Mouse (Mus musculus) midbrain, embryonic 10.5 days (tissue): ENCODE results near the gene Olfr1368. TPM values are rescaled to one million over a fixed set of nuclear protein-coding genes. Genes with fewer than 3 reads are reported as not detected.
A peak's percentile ranks its signal among the peaks of the same experiment; 100 is the strongest.

Source experiments
- DNase-seq: peaks from one replicate; pipeline ENCODE4 v3.0.0-alpha.2; 2017; ENCODE audit warnings: low spot score
- H3K27ac ChIP-seq: fragments of 300-500 bp; sonication (generic); replicated peaks from 2 replicates; pipeline ENCODE4 v1.5.1; 2016; ENCODE audit warnings: mild to moderate bottlenecking
- H3K27me3 ChIP-seq: fragments of 300-500 bp; sonication (generic); 2 replicates; pipeline ENCODE4 v1.6.1; 2016; ENCODE audit warnings: low read depth, mild to moderate bottlenecking; ENCODE audit not compliant: poor library complexity, severe bottlenecking
- H3K36me3 ChIP-seq: fragments of 300-500 bp; sonication (generic); 2 replicates; pipeline ENCODE4 v1.6.1; 2016; ENCODE audit warnings: mild to moderate bottlenecking, moderate library complexity
- H3K4me1 ChIP-seq: fragments of 300-500 bp; sonication (generic); 2 replicates; pipeline ENCODE4 v1.6.1; 2016
- H3K4me3 ChIP-seq: fragments of 300-500 bp; sonication (generic); 2 replicates; pipeline ENCODE4 v1.5.1; 2016; ENCODE audit warnings: mild to moderate bottlenecking, moderate library complexity
- H3K9me3 ChIP-seq: fragments of 300-500 bp; sonication (generic); replicated peaks from 2 replicates; pipeline ENCODE4 v1.6.1; 2016; ENCODE audit warnings: mild to moderate bottlenecking
- WGBS: fragments of 180-500 bp; shearing (Covaris S2); methylation state at CpG from one replicate; pipeline ENCODE4 v1.1.7; 2016; 5-methylcytosine and 5-hydroxymethylcytosine counted together
- polyA plus RNA-seq: library from polyadenylated mRNA; unstranded; fragments of >200 nt; fragmentation: Nextera tagmentation; extraction: Ambion mirVana; gene quantifications from 2 replicates; pipeline ENCODE4 v1.2.1, GENCODE M21; 2016

Gene Olfr1368
- polyA plus RNA-seq, 1 experiment from 2014 or later, result not detected

DNA sequence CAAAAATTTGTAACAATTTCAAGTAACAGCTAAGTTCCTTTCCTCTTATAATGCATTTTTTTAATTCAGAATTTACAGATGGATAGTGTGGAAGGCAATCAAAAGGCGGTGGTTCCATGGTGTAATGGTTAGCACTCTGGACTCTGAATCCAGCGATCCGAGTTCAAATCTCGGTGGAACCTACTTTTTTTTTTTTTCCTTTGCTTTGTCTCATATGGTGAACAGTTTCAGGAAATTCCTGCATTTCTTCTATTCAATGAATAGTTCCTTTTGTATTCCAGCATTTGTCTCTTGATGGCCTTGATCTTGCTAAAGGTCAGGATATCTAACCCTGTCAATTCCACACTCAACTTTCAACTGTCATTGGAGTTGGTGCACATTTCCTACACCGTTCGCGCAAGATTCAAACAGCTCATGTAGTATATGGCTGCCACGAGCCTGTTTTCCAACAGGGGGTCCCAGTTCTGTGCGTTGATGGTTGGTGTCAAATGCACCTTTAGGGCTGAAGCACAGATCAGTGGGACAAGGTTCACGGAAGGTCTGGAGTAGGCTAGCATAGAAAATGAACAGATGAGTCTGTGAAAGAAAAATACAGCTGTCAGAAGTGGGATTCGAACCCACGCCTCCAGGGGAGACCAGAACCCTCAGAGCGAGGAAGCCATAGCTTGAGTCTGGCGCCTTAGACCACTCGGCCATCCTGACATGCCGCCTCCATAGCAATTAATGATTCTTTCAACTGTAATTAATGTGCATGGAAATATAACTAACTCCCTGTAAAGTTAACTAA, 26.8 kb upstream of the Olfr1368 start:
- Histone ChIP-seq H3K27ac (peak overlapping the region; percentile 75; the same call in 1 of the 2 replicates), H3K36me3 (no peaks in the 10 kb centered on the region), H3K27me3 (no peaks in the 10 kb centered on the region), H3K4me1 (peaks cover 25% of the 10 kb centered on the region), H3K4me3 (peak overlapping the region; percentile 64), H3K9me3 (no peaks in the 10 kb centered on the region)
- DNase-seq, result peak; percentile 84
- WGBS, result under 1% methylated on average over 16 of the region's 16 CpGs

- no peaks in the 10 kb centered on the region for H3K36me3 ChIP-seq
- peaks cover 28% of the 10 kb centered on the region for H3K4me1 ChIP-seq
- DNase-seq, result peak; percentile 56
- WGBS, result under 1% methylated on average over 12 of the region's 12 CpGs
- H3K27me3 ChIP-seq, result no peaks in the 10 kb centered on the region
- peak overlapping the region; percentile 64 for H3K4me3 ChIP-seq
- H3K9me3 ChIP-seq, result no peaks in the 10 kb centered on the region
- H3K27ac ChIP-seq, result peak overlapping the region; percentile 75
Observed at GRCm38 (mm10) chr13:21171600-21172150, 26.0 kb upstream of the Olfr1368 start.

- H3K4me1 ChIP-seq, result peaks cover 32% of the 10 kb centered on the region
- peak; percentile 47 for DNase-seq
- H3K9me3 ChIP-seq, result no peaks in the 10 kb centered on the region
- 6% methylated on average over 14 of the region's 15 CpGs for WGBS
- H3K27ac ChIP-seq, result peak overlapping the region; percentile 47; the same call in 1 of the 2 replicates
- H3K4me3 ChIP-seq, result peak overlapping the region; percentile 64
- H3K27me3 ChIP-seq, result no peaks in the 10 kb centered on the region; the same call in 1 of the 2 replicates
- H3K36me3 ChIP-seq, result no peaks in the 10 kb centered on the region
Observed at GRCm38 (mm10) chr13:21171156-21171530, 25.5 kb upstream of the Olfr1368 start.

GRCm38 (mm10) chr13:21170431-21171155, 24.9 kb upstream of the Olfr1368 start:
- WGBS, result 28% methylated on average over 17 of the region's 17 CpGs

GRCm38 (mm10) chr13:21169657-21170430, 24.2 kb upstream of the Olfr1368 start:
- peak overlapping the region; percentile 64 for H3K4me3 ChIP-seq
- under 1% methylated on average over 39 of the region's 39 CpGs for WGBS
- H3K4me1 ChIP-seq, result peaks cover 32% of the 10 kb centered on the region
- H3K36me3 ChIP-seq, result no peaks in the 10 kb centered on the region
- H3K27me3 ChIP-seq, result peaks cover 6% of the 10 kb centered on the region; the same call in 1 of the 2 replicates
- H3K27ac ChIP-seq, result no peak overlapping the region
- DNase-seq, result peak; percentile 80
- no peaks in the 10 kb centered on the region for H3K9me3 ChIP-seq

More at GRCm38 (mm10) chr13:21170431-21171155, 24.9 kb upstream of the Olfr1368 start:
- peak overlapping the region; percentile 64 for H3K4me3 ChIP-seq
- peaks cover 32% of the 10 kb centered on the region for H3K4me1 ChIP-seq
- H3K36me3 ChIP-seq, result no peaks in the 10 kb centered on the region
- DNase-seq, result no peak
- H3K9me3 ChIP-seq, result no peaks in the 10 kb centered on the region
- peak overlapping the region; percentile 47; the same call in 1 of the 2 replicates for H3K27ac ChIP-seq
- H3K27me3 ChIP-seq, result no peaks in the 10 kb centered on the region; the same call in 1 of the 2 replicates

- H3K9me3 ChIP-seq, result no peaks in the 10 kb centered on the region
- DNase-seq, result no peak
- H3K4me1 ChIP-seq, result peaks cover 32% of the 10 kb centered on the region
- no peaks in the 10 kb centered on the region for H3K36me3 ChIP-seq
- no peak overlapping the region for H3K27ac ChIP-seq
- H3K27me3 ChIP-seq, result peaks cover 6% of the 10 kb centered on the region; the same call in 1 of the 2 replicates
- H3K4me3 ChIP-seq, result peak overlapping the region; percentile 64
- 5% methylated on average over 14 of the region's 14 CpGs for WGBS
Observed at GRCm38 (mm10) chr13:21169121-21169656, 23.5 kb upstream of the Olfr1368 start.

GRCm38 (mm10) chr13:21168371-21169011, 22.8 kb upstream of the Olfr1368 start:
- peak; percentile 51 for DNase-seq
- H3K27ac ChIP-seq, result 0 out of 2 replicates have a peak overlapping the region, but pooled peaks have one; percentile 1
- H3K4me1 ChIP-seq, result peaks cover 28% of the 10 kb centered on the region
- peaks cover 6% of the 10 kb centered on the region; the same call in 1 of the 2 replicates for H3K27me3 ChIP-seq
- H3K36me3 ChIP-seq, result no peaks in the 10 kb centered on the region
- peak overlapping the region; percentile 64 for H3K4me3 ChIP-seq
- no peaks in the 10 kb centered on the region for H3K9me3 ChIP-seq
- under 1% methylated on average over 16 of the region's 16 CpGs for WGBS

DNA sequence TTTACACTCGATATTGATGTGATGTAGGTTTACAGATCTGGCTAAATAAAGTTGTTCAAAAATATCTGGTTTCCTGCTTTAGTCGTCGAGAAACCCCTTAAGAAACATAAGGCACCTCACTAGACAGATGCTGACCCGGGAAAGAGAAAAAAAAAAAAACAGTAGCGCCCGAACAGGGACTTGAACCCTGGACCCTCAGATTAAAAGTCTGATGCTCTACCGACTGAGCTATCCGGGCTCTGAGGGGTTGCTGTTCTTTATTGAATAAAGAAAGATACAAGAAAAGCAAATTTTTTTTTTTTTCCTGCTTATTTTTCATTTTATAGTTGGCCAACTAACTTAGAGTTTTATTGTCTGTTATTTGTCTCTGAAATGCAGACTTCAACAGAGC, 22.2 kb upstream of the Olfr1368 start:
- under 1% methylated on average over 8 of the region's 8 CpGs for WGBS
- Histone ChIP-seq H3K36me3 (no peaks in the 10 kb centered on the region), H3K4me3 (peak overlapping the region; percentile 64), H3K4me1 (peaks cover 22% of the 10 kb centered on the region), H3K27ac (no peak overlapping the region), H3K9me3 (no peaks in the 10 kb centered on the region), H3K27me3 (peaks cover 6% of the 10 kb centered on the region; the same call in 1 of the 2 replicates)
- no peak for DNase-seq

DNA sequence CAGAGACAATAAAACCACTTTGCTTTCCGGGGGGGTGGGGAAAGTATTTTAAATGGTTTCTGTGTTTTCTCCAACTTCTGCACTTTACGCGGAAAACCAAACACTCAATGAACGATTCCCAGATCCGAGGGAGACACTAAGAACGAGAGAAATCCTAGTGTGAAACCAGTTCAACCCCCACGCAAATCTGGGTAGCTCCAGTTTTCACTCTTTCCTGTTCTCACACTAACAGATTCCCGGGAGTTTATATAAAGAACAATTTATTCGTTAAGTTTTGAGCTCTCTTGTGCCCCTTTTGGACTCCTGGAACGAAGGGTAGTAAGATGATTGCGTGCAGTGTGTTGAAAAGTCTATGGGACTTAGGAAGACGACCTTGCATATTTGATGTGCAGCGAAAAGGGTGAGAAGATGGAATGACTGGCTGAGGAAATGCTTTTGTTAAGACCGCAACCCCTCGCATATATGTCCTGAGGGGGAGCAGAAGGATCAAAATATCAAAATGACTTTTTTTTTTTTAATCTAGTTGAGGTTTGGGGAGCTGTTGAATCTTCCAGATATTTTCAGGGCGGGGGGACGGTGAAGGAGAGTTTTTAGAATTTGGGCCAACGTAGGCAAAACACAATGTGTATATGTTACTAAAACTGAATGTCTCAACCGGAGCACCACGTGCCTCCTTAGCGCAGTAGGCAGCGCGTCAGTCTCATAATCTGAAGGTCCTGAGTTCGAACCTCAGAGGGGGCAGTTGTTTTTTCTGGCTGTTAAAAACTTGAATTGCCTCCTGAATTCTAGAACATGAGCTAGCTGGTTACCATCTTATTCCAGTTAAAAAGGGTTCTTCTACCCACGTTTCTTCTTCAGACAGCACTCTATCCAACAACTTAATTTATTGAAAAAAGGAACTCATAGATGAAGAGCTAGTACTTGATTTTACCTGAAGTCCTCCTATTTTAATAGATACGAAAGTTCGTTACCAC, 21.6 kb upstream of the Olfr1368 start:
- WGBS, result under 1% methylated on average over 27 of the region's 27 CpGs
- H3K27me3 ChIP-seq, result peaks cover 6% of the 10 kb centered on the region; the same call in 1 of the 2 replicates
- H3K27ac ChIP-seq, result peak overlapping the region; percentile 70; the same call in 1 of the 2 replicates
- peak; percentile 81 for DNase-seq
- H3K4me3 ChIP-seq, result peak overlapping the region; percentile 64
- no peaks in the 10 kb centered on the region for H3K9me3 ChIP-seq
- H3K36me3 ChIP-seq, result no peaks in the 10 kb centered on the region
- H3K4me1 ChIP-seq, result peaks cover 22% of the 10 kb centered on the region

DNA sequence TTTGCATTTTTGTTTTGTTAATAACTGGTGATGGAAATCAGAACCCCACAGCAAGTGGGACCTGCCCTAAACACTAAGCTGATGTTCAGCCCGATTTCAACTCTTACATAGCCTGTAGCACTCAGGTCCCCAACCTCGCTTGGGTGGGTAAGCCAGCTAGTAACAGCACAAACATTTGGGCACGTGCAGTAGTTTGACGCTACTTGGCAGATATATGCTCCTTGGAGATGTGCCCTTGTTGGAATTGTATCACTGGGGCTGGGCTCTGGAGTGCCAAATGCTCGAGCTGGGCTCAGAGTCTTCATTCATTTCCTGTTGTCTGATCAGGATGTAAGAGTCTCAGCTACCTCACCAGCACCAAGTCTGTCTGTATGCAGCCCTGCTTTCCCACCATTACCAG, 16.9 kb upstream of the Olfr1368 start:
- H3K36me3 ChIP-seq, result no peaks in the 10 kb centered on the region
- H3K4me3 ChIP-seq, result no peak overlapping the region
- 64% methylated on average over 5 of the region's 5 CpGs for WGBS
- peaks cover 17% of the 10 kb centered on the region for H3K4me1 ChIP-seq
- DNase-seq, result no peak
- peaks cover 8% of the 10 kb centered on the region; the same call in 1 of the 2 replicates for H3K27me3 ChIP-seq
- H3K27ac ChIP-seq, result no peak overlapping the region
- no peaks in the 10 kb centered on the region for H3K9me3 ChIP-seq
